Mouse (Mus musculus): ENCODE measurements around the gene Trim26.

Trim26 gene

GRCm38 (mm10) chr17:36900001-36900400 lies 63.1 kb downstream of the Trim26 start:
- no peak for DNase-seq (ENCODE audit: low spot score)

- no peak for DNase-seq (ENCODE audit: low spot score)
Observed at GRCm38 (mm10) chr17:36900691-36901090, 63.8 kb downstream of the Trim26 start.

- no peak for DNase-seq (ENCODE audit: low spot score)
Observed at GRCm38 (mm10) chr17:36903651-36904050, 66.7 kb downstream of the Trim26 start.

GRCm38 (mm10) chr17:36908235-36908634 lies 71.3 kb downstream of the Trim26 start:
- DNase-seq (ENCODE audit: low spot score), result no peak
